Mouse (Mus musculus) heart, embryonic 13.5 days (tissue): ENCODE results near the gene Adsl. TPM values are rescaled to one million over a fixed set of nuclear protein-coding genes. Genes with fewer than 3 reads are reported as not detected.
A peak's percentile ranks its signal among the peaks of the same experiment; 100 is the strongest.

Experiments used
- ATAC-seq: fragments of 200-750 bp; cut with Nextera tagmentation; 2 replicates; pipeline ENCODE4 v1.8.0; 2017; ENCODE audit warnings: moderate TSS enrichment; ENCODE audit not compliant: insufficient number of reproducible peaks, low FRiP score, low TSS enrichment; ENCODE audit errors: extremely low read depth
- H3K27ac ChIP-seq: fragments of 300-500 bp; sonication (generic); replicated peaks from 2 replicates; pipeline ENCODE4 v1.5.1; 2015; ENCODE audit warnings: moderate library complexity, mild to moderate bottlenecking, inconsistent platforms
- H3K27me3 ChIP-seq: fragments of 300-500 bp; sonication (generic); replicated peaks from 2 replicates; pipeline ENCODE4 v1.6.1; 2015; ENCODE audit warnings: mild to moderate bottlenecking, inconsistent platforms
- H3K36me3 ChIP-seq: fragments of 300-500 bp; sonication (generic); 2 replicates; pipeline ENCODE4 v1.6.1; 2015; ENCODE audit warnings: mild to moderate bottlenecking, inconsistent platforms
- H3K4me1 ChIP-seq: fragments of 300-500 bp; sonication (generic); 2 replicates; pipeline ENCODE4 v1.6.1; 2015; ENCODE audit warnings: inconsistent platforms
- H3K4me2 ChIP-seq: fragments of 300-500 bp; sonication (generic); 2 replicates; pipeline ENCODE4 v1.6.1; 2015; ENCODE audit warnings: inconsistent platforms, mild to moderate bottlenecking, moderate library complexity
- H3K4me3 ChIP-seq: fragments of 300-500 bp; sonication (generic); 2 replicates; pipeline ENCODE4 v1.5.1; 2015; ENCODE audit warnings: moderate library complexity, mild to moderate bottlenecking, inconsistent platforms
- H3K9ac ChIP-seq: fragments of 300-500 bp; sonication (generic); 2 replicates; pipeline ENCODE4 v1.6.1; 2015; ENCODE audit warnings: inconsistent platforms, mild to moderate bottlenecking, moderate library complexity
- H3K9me3 ChIP-seq: fragments of 300-500 bp; sonication (generic); 2 replicates; pipeline ENCODE4 v1.6.1; 2016; ENCODE audit warnings: inconsistent platforms
- WGBS: fragments of 180-500 bp; shearing (Covaris S2); methylation state at CpG from one replicate; pipeline ENCODE4 v1.1.7; 2015; ENCODE audit warnings: mixed read lengths; 5-methylcytosine and 5-hydroxymethylcytosine counted together
- polyA plus RNA-seq: library from polyadenylated mRNA; unstranded; fragments of >200 nt; fragmentation: Nextera tagmentation; extraction: Ambion mirVana; gene quantifications from 2 replicates; pipeline ENCODE4 v1.2.1, GENCODE M21; 2015

Adsl gene
- polyA plus RNA-seq, 1 experiment from 2014 or later = 144 TPM

GRCm38 (mm10) chr15:80981176-80981575, 32.9 kb downstream of the Adsl start:
- no peak overlapping the region for H3K4me2 ChIP-seq
- no peak overlapping the region for H3K4me3 ChIP-seq
- no peaks in the 10 kb centered on the region for H3K36me3 ChIP-seq
- no peaks in the 10 kb centered on the region for H3K27me3 ChIP-seq
- no peak for ATAC-seq
- H3K9ac ChIP-seq = no peak overlapping the region
- 27% methylated on average over 4 of the region's 4 CpGs for WGBS
- H3K4me1 ChIP-seq = peaks cover 19% of the 10 kb centered on the region
- H3K9me3 ChIP-seq = no peaks in the 10 kb centered on the region
- no peak overlapping the region for H3K27ac ChIP-seq

- no peaks in the 10 kb centered on the region for H3K27me3 ChIP-seq
- 81% methylated on average over 2 of the region's 2 CpGs for WGBS
- H3K27ac ChIP-seq = no peak overlapping the region
- H3K4me2 ChIP-seq = no peak overlapping the region
- peaks cover 18% of the 10 kb centered on the region for H3K4me1 ChIP-seq
- ATAC-seq = no peak
- H3K36me3 ChIP-seq = no peaks in the 10 kb centered on the region
- no peak overlapping the region for H3K9ac ChIP-seq
- no peaks in the 10 kb centered on the region for H3K9me3 ChIP-seq
- H3K4me3 ChIP-seq = no peak overlapping the region
Measured at GRCm38 (mm10) chr15:80983264-80983663, 35.0 kb downstream of the Adsl start.

GRCm38 (mm10) chr15:80988331-80988730, 40.0 kb downstream of the Adsl start:
- Histone ChIP-seq H3K27me3 (no peaks in the 10 kb centered on the region), H3K9me3 (no peaks in the 10 kb centered on the region), H3K9ac (no peak overlapping the region), H3K4me2 (no peak overlapping the region), H3K4me1 (no peaks in the 10 kb centered on the region), H3K36me3 (no peaks in the 10 kb centered on the region), H3K27ac (no peak overlapping the region), H3K4me3 (no peak overlapping the region)
- no peak for ATAC-seq
- 25% methylated on average over 1 of the region's 1 CpGs for WGBS

GRCm38 (mm10) chr15:80989712-80990111, 41.4 kb downstream of the Adsl start:
- no peak overlapping the region for H3K27ac ChIP-seq
- no peak overlapping the region for H3K9ac ChIP-seq
- H3K27me3 ChIP-seq = no peaks in the 10 kb centered on the region
- H3K36me3 ChIP-seq = no peaks in the 10 kb centered on the region
- no peak for ATAC-seq
- H3K4me2 ChIP-seq = no peak overlapping the region
- H3K4me3 ChIP-seq = no peak overlapping the region
- WGBS = 55% methylated on average over 3 of the region's 3 CpGs
- H3K4me1 ChIP-seq = no peaks in the 10 kb centered on the region
- no peaks in the 10 kb centered on the region for H3K9me3 ChIP-seq

- Histone ChIP-seq H3K4me2 (no peak overlapping the region), H3K27me3 (no peaks in the 10 kb centered on the region), H3K9me3 (no peaks in the 10 kb centered on the region), H3K9ac (no peak overlapping the region), H3K36me3 (no peaks in the 10 kb centered on the region), H3K27ac (no peak overlapping the region), H3K4me3 (no peak overlapping the region), H3K4me1 (peaks cover 5% of the 10 kb centered on the region)
- no peak for ATAC-seq
- 85% methylated on average over 5 of the region's 5 CpGs for WGBS
Measured at GRCm38 (mm10) chr15:80994959-80995358, 46.7 kb downstream of the Adsl start.

GRCm38 (mm10) chr15:80996090-80996835, 48.0 kb downstream of the Adsl start:
- 84% methylated on average over 6 of the region's 6 CpGs for WGBS
- H3K36me3 ChIP-seq = no peaks in the 10 kb centered on the region
- H3K4me1 ChIP-seq = peaks cover 13% of the 10 kb centered on the region
- H3K9me3 ChIP-seq = no peaks in the 10 kb centered on the region
- no peaks in the 10 kb centered on the region for H3K27me3 ChIP-seq
- no peak for ATAC-seq
- H3K4me3 ChIP-seq = no peak overlapping the region
- no peak overlapping the region for H3K9ac ChIP-seq
- no peak overlapping the region for H3K4me2 ChIP-seq
- H3K27ac ChIP-seq = no peak overlapping the region

GRCm38 (mm10) chr15:80997077-80997476, 48.8 kb downstream of the Adsl start:
- Histone ChIP-seq H3K4me1 (peaks cover 13% of the 10 kb centered on the region), H3K27ac (no peak overlapping the region), H3K9me3 (no peaks in the 10 kb centered on the region), H3K27me3 (no peaks in the 10 kb centered on the region), H3K36me3 (no peaks in the 10 kb centered on the region), H3K4me3 (no peak overlapping the region), H3K9ac (no peak overlapping the region), H3K4me2 (no peak overlapping the region)
- ATAC-seq = no peak
- 30% methylated on average over 1 of the region's 1 CpGs for WGBS

- WGBS = 29% methylated on average over 4 of the region's 4 CpGs
- H3K27ac ChIP-seq = peak overlapping the region; percentile 0; the same call in 1 of the 2 replicates
Measured at GRCm38 (mm10) chr15:81000419-81001138, 52.3 kb downstream of the Adsl start.

GRCm38 (mm10) chr15:81006127-81006735, 57.9 kb downstream of the Adsl start:
- H3K9me3 ChIP-seq = no peaks in the 10 kb centered on the region
- no peaks in the 10 kb centered on the region for H3K27me3 ChIP-seq
- no peak overlapping the region for H3K9ac ChIP-seq
- no peaks in the 10 kb centered on the region for H3K4me1 ChIP-seq
- 81% methylated on average over 10 of the region's 10 CpGs for WGBS
- no peak overlapping the region for H3K4me3 ChIP-seq
- peaks cover 51% of the 10 kb centered on the region for H3K36me3 ChIP-seq
- H3K4me2 ChIP-seq = no peak overlapping the region
- ATAC-seq = no peak
- H3K27ac ChIP-seq = no peak overlapping the region

More at GRCm38 (mm10) chr15:81000419-81001138, 52.3 kb downstream of the Adsl start:
- Histone ChIP-seq H3K27me3 (no peaks in the 10 kb centered on the region), H3K9ac (no peak overlapping the region), H3K9me3 (no peaks in the 10 kb centered on the region), H3K36me3 (peaks cover 16% of the 10 kb centered on the region), H3K4me1 (peaks cover 13% of the 10 kb centered on the region), H3K4me3 (no peak overlapping the region), H3K4me2 (no peak overlapping the region)
- ATAC-seq = no peak

- H3K4me1 ChIP-seq = no peaks in the 10 kb centered on the region
- no peak overlapping the region for H3K9ac ChIP-seq
- H3K36me3 ChIP-seq = peaks cover 62% of the 10 kb centered on the region
- H3K4me2 ChIP-seq = no peak overlapping the region
- no peaks in the 10 kb centered on the region for H3K9me3 ChIP-seq
- 87% methylated on average over 9 of the region's 9 CpGs for WGBS
- no peak overlapping the region for H3K4me3 ChIP-seq
- no peaks in the 10 kb centered on the region for H3K27me3 ChIP-seq
- H3K27ac ChIP-seq = no peak overlapping the region
- no peak for ATAC-seq
Measured at GRCm38 (mm10) chr15:81007339-81007738, 59.0 kb downstream of the Adsl start.

GRCm38 (mm10) chr15:81007905-81008304, 59.6 kb downstream of the Adsl start:
- Histone ChIP-seq H3K27ac (no peak overlapping the region), H3K4me1 (no peaks in the 10 kb centered on the region), H3K9ac (no peak overlapping the region), H3K9me3 (no peaks in the 10 kb centered on the region), H3K4me2 (no peak overlapping the region), H3K27me3 (no peaks in the 10 kb centered on the region), H3K36me3 (peaks cover 65% of the 10 kb centered on the region), H3K4me3 (no peak overlapping the region)
- no peak for ATAC-seq
- 84% methylated on average over 8 of the region's 8 CpGs for WGBS
